Mouse (Mus musculus) myocyte (in vitro differentiated cells): ENCODE measurements around the gene Ppil6. TPM values are rescaled to one million over a fixed set of nuclear protein-coding genes. Genes with fewer than 3 reads are reported as not detected.
A peak's percentile ranks its signal among the peaks of the same experiment; 100 is the strongest.

Experiments used
- H3K27me3 ChIP-seq: one replicate; pipeline ENCODE4 v1.6.1; 2011; ENCODE audit not compliant: control insufficient read depth, insufficient read depth, insufficient read length
- H3K36me3 ChIP-seq: one replicate; pipeline ENCODE4 v1.6.1; 2011; ENCODE audit not compliant: control insufficient read depth, insufficient read depth
- H3K4me2 ChIP-seq: one replicate; pipeline ENCODE4 v1.6.1; 2011; ENCODE audit warnings: low read depth, control low read depth
- H3K4me3 ChIP-seq: one replicate; pipeline ENCODE4 v1.5.1; 2011; ENCODE audit warnings: mild to moderate bottlenecking, control low read depth, moderate library complexity
- H3K79me2 ChIP-seq: one replicate; pipeline ENCODE4 v1.6.1; 2011; ENCODE audit not compliant: control insufficient read depth, insufficient read depth
- H3ac ChIP-seq: one replicate; pipeline ENCODE4 v1.6.1; 2011; ENCODE audit not compliant: control insufficient read depth, insufficient read length
- CEBPB ChIP-seq: IDR thresholded peaks from 2 replicates; pipeline ENCODE4 v1.6.1; 2011; ENCODE audit warnings: mild to moderate bottlenecking, moderate library complexity; ENCODE audit not compliant: poor library complexity, insufficient read depth, severe bottlenecking
- E2F4 ChIP-seq: IDR thresholded peaks from one replicate; pipeline ENCODE4 v1.6.1; 2011; ENCODE audit warnings: mild to moderate bottlenecking, control low read depth, moderate library complexity; ENCODE audit not compliant: insufficient read depth
- MAX ChIP-seq: IDR thresholded peaks from one replicate; pipeline ENCODE4 v1.6.1; 2011; ENCODE audit warnings: low read depth, mild to moderate bottlenecking, control low read depth
- MYOD1 ChIP-seq, 3 experiments: IDR thresholded peaks; one replicate each; pipeline ENCODE4 v1.6.1; 2011; ENCODE audit warnings: control low read depth in 2 of 3, low read depth in 2 of 3, mild to moderate bottlenecking in 2 of 3, moderate library complexity in 1 of 3; ENCODE audit not compliant: insufficient read length in 2 of 3, control insufficient read depth in 1 of 3
- MYOG ChIP-seq, 3 experiments: IDR thresholded peaks; one replicate each; pipeline ENCODE4 v1.6.1; 2011; ENCODE audit warnings: control low read depth in 2 of 3, low read depth in 2 of 3, mild to moderate bottlenecking in 2 of 3; ENCODE audit not compliant: insufficient read length in 2 of 3, control insufficient read depth in 1 of 3, insufficient read depth in 1 of 3
- POLR2A ChIP-seq: IDR thresholded peaks from one replicate; pipeline ENCODE4 v1.6.1; 2011; ENCODE audit warnings: low read depth, mild to moderate bottlenecking, control low read depth, moderate library complexity; ENCODE audit not compliant: insufficient read length
- POLR2AphosphoS2 ChIP-seq: IDR thresholded peaks from one replicate; pipeline ENCODE4 v1.6.1; 2011; ENCODE audit warnings: low read depth, control low read depth; ENCODE audit not compliant: insufficient read length
- REST ChIP-seq: IDR thresholded peaks from one replicate; pipeline ENCODE4 v1.6.1; 2011; ENCODE audit warnings: mild to moderate bottlenecking, control low read depth, moderate library complexity; ENCODE audit not compliant: insufficient read depth, insufficient read length
- SRF ChIP-seq: IDR thresholded peaks from one replicate; pipeline ENCODE4 v1.6.1; 2011; ENCODE audit warnings: low read depth; ENCODE audit not compliant: control insufficient read depth, insufficient read length
- TCF12 ChIP-seq: IDR thresholded peaks from one replicate; pipeline ENCODE4 v1.6.1; 2011; ENCODE audit warnings: mild to moderate bottlenecking, control low read depth; ENCODE audit not compliant: poor library complexity, insufficient read depth, severe bottlenecking
- TCF3 ChIP-seq: IDR thresholded peaks from one replicate; pipeline ENCODE4 v1.6.1; 2011; ENCODE audit warnings: low read depth, control low read depth; ENCODE audit not compliant: insufficient read length
- USF1 ChIP-seq: IDR thresholded peaks from one replicate; pipeline ENCODE4 v1.6.1; 2011; ENCODE audit warnings: low read depth, mild to moderate bottlenecking, control low read depth, moderate library complexity
- polyA plus RNA-seq: library from polyadenylated mRNA; unstranded; fragments of >200 nt; fragmentation: generic; extraction: Trizol; gene quantifications from one replicate; pipeline ENCODE4 v1.2.1, GENCODE M21; 2012; ENCODE audit warnings: missing spikeins

Ppil6 gene
- polyA plus RNA-seq, 1 experiment: 0.64 TPM

DNA sequence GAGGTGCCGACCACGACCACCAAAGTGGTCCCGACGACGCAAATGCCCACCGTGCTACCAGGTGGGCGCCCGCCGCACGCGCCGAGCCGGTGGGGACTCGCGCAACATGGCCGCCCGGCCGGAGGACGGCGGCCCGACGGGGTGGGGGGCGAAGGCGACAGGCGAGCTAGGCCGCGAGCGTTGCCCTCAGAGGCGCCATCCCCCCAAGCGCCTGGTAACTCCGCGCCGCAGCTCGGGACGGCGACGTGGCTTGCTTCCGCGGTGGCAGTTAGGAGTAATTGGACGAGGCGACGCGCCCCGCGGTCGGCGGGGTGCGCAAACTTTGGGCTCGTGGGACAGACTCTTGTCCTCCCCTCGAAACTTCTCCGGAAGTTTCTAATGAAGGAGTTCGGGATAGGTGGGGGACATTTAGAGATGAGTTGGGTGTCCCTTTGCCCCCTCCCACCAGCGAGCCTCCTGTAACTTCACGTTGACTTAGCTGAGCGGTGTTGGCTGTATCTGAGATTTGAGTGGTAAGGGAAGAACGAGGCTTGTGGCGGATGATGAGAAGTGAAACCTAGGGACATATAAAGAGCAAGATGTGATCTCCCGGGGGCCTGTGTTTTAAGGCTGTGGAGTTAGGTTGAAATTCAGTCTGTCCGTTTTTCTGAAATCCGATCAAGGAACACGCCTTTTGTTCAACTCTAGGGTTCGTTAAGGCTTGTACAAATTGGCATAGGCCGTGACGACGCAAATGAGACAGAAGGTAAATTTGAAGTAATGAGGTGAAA is 29.6 kb downstream of the Ppil6 start:
- H3K27me3 ChIP-seq: no peaks in the 10 kb centered on the region
- H3K36me3 ChIP-seq: peaks cover 16% of the 10 kb centered on the region
- peak overlapping the region; percentile 62 for H3ac ChIP-seq
- peak overlapping the region; percentile 88 for H3K4me2 ChIP-seq
- peaks cover 53% of the 10 kb centered on the region for H3K79me2 ChIP-seq
- H3K4me3 ChIP-seq: peak overlapping the region; percentile 75
- TF ChIP-seq MYOG (IDR thresholded peaks at IDR 0.05; ENCODE audit: control insufficient read depth in 1 of 3, insufficient read depth in 1 of 3, insufficient read length in 2 of 3, low read depth in 2 of 3) (peak in 1 of 3 experiments; percentile 34), MYOD1 (IDR thresholded peaks at IDR 0.05; ENCODE audit: control insufficient read depth in 1 of 3, insufficient read length in 2 of 3, low read depth in 2 of 3) (no peak)

DNA sequence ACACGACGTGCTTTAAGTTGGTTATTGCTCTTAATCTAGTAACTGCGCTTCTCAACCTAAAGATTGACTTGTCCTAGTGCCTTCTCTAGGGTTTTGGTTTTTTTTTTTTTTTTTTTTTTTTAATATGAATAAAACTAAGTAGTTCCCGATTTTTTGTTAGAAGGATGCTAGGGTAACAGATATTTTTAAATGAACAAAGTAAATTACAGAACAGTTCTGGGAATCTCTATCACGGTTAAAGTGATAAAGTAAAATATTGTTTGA is 30.1 kb downstream of the Ppil6 start:
- Histone ChIP-seq H3K4me3 (peak overlapping the region; percentile 75), H3K36me3 (peaks cover 16% of the 10 kb centered on the region), H3K27me3 (no peaks in the 10 kb centered on the region), H3K79me2 (peaks cover 59% of the 10 kb centered on the region), H3ac (peak overlapping the region; percentile 62), H3K4me2 (peak overlapping the region; percentile 88)
- TF ChIP-seq E2F4 (no peak), SRF (no peak), REST (no peak), POLR2AphosphoS2 (no peak), CEBPB (no peak), TCF3 (no peak), TCF12 (no peak), POLR2A (no peak), MYOG (IDR thresholded peaks at IDR 0.05; ENCODE audit: control insufficient read depth in 1 of 3, insufficient read depth in 1 of 3, insufficient read length in 2 of 3, low read depth in 2 of 3) (no peak), MYOD1 (IDR thresholded peaks at IDR 0.05; ENCODE audit: control insufficient read depth in 1 of 3, insufficient read length in 2 of 3, low read depth in 2 of 3) (no peak), USF1 (no peak), MAX (no peak)

DNA sequence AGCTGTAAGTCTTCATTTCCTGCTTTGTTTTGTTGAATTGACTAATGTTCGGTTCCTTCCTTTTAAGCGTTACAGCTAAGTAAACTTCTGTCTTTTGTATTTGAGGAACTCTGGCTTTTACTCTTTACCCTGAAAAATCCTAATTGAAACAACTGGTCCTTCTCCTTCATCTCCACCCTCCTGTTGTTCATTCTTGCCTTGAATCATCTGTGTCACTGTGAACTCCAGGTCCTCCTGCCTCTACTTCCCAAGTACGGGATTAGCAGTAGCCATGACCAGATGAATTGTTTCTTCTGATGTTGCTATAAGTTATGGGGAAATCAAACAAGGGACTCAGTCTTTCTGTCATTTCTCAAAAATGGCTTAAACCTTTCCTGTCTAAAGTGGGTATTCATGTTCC is 33.1 kb downstream of the Ppil6 start:
- H3ac ChIP-seq: no peak overlapping the region
- H3K79me2 ChIP-seq: peaks cover 86% of the 10 kb centered on the region
- TF ChIP-seq POLR2AphosphoS2 (no peak), SRF (no peak), MAX (no peak), REST (no peak), USF1 (no peak), MYOD1 (IDR thresholded peaks at IDR 0.05; ENCODE audit: control insufficient read depth in 1 of 3, insufficient read length in 2 of 3, low read depth in 2 of 3) (no peak), CEBPB (no peak), E2F4 (no peak), TCF12 (no peak), MYOG (IDR thresholded peaks at IDR 0.05; ENCODE audit: control insufficient read depth in 1 of 3, insufficient read depth in 1 of 3, insufficient read length in 2 of 3, low read depth in 2 of 3) (no peak), POLR2A (no peak), TCF3 (no peak)
- peak overlapping the region; percentile 88 for H3K4me2 ChIP-seq
- H3K4me3 ChIP-seq: peak overlapping the region; percentile 75
- peaks cover 39% of the 10 kb centered on the region for H3K36me3 ChIP-seq
- H3K27me3 ChIP-seq: no peaks in the 10 kb centered on the region

DNA sequence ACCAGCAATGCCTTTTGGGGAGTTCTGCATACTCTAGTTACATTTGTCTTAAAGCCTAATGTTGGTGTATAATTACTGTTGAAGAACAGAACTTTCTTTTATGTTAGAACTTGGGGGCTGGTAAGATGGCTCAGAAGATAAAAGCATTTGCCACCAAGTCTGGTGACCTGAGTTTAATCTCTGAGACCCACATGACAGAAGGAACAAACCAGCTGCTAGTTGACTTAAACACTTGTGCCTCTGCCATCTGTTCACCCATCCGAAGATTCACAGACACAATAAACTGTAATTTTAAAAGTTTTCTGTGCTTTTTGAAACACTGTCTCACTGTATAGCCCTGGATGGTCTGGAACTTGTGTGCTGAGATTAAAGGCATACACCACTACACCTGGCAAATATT is 35.5 kb downstream of the Ppil6 start:
- Histone ChIP-seq H3K4me3 (no peak overlapping the region), H3K36me3 (peaks cover 62% of the 10 kb centered on the region), H3K4me2 (peak overlapping the region; percentile 88), H3K27me3 (no peaks in the 10 kb centered on the region), H3K79me2 (peaks cover 86% of the 10 kb centered on the region), H3ac (no peak overlapping the region)
- no peak for TF ChIP-seq MAX
- TF ChIP-seq POLR2A: no peak
- peak in 1 of 3 experiments; percentile 24 for TF ChIP-seq MYOG (IDR thresholded peaks at IDR 0.05; ENCODE audit: control insufficient read depth in 1 of 3, insufficient read depth in 1 of 3, insufficient read length in 2 of 3, low read depth in 2 of 3)
- no peak for TF ChIP-seq SRF
- no peak for TF ChIP-seq USF1
- peak; percentile 5 for TF ChIP-seq TCF3
- TF ChIP-seq TCF12: peak; percentile 50
- TF ChIP-seq CEBPB: no peak
- TF ChIP-seq POLR2AphosphoS2: no peak
- peak in 2 of 3 experiments; percentile 37 to 65 for TF ChIP-seq MYOD1 (IDR thresholded peaks at IDR 0.05; ENCODE audit: control insufficient read depth in 1 of 3, insufficient read length in 2 of 3, low read depth in 2 of 3)
- TF ChIP-seq REST: no peak
- TF ChIP-seq E2F4: no peak

DNA sequence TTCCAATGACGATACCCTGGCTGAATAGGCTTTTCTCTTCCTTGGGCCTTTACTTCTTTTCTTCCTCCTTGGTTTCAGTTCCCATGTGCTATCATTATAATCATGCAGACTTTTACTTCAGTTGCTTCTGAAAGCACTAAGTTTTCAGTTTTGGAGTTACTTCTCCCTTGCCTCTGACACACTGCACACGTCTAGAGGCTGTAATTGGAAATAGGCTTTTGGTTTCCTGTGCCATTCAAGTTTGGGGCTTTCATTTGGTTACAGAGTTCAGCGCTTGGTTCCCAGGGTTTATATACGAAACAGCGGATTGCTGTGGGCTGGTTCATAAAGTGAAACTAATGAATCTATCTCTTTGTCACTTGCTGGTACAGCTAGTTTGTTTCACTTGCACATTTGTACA is 39.7 kb downstream of the Ppil6 start:
- no peak overlapping the region for H3K4me2 ChIP-seq
- H3K36me3 ChIP-seq: peaks cover 68% of the 10 kb centered on the region
- H3K27me3 ChIP-seq: no peaks in the 10 kb centered on the region
- H3K79me2 ChIP-seq: peaks cover 63% of the 10 kb centered on the region
- H3K4me3 ChIP-seq: no peak overlapping the region
- H3ac ChIP-seq: no peak overlapping the region
- TF ChIP-seq TCF12: no peak
- TF ChIP-seq TCF3: no peak
- TF ChIP-seq USF1: no peak
- TF ChIP-seq MYOD1 (IDR thresholded peaks at IDR 0.05; ENCODE audit: control insufficient read depth in 1 of 3, insufficient read length in 2 of 3, low read depth in 2 of 3): no peak
- TF ChIP-seq E2F4: no peak
- TF ChIP-seq MAX: no peak
- no peak for TF ChIP-seq REST
- no peak for TF ChIP-seq CEBPB
- no peak for TF ChIP-seq MYOG (IDR thresholded peaks at IDR 0.05; ENCODE audit: control insufficient read depth in 1 of 3, insufficient read depth in 1 of 3, insufficient read length in 2 of 3, low read depth in 2 of 3)
